Mouse (Mus musculus) heart, adult 2 months (tissue): ENCODE measurements around the gene Olfr527. TPM values are rescaled to one million over a fixed set of nuclear protein-coding genes. Genes with fewer than 3 reads are reported as not detected.

Experiments used
- DNase-seq, 2 experiments: peaks; one replicate each; pipeline ENCODE4 v3.0.0; 2021
- H3K27ac ChIP-seq: fragments of 200-600 bp; 2 replicates; pipeline ENCODE4 v1.8.1; 2022
- H3K27me3 ChIP-seq: fragments of 200-500 bp; 2 replicates; pipeline ENCODE4 v1.6.1; 2012; ENCODE audit warnings: mild to moderate bottlenecking, low read length, inconsistent platforms, mixed read lengths; ENCODE audit not compliant: control insufficient read depth, insufficient read depth
- H3K36me3 ChIP-seq: fragments of 200-500 bp; 2 replicates; pipeline ENCODE4 v1.6.1; 2012; ENCODE audit warnings: low read length, inconsistent platforms; ENCODE audit not compliant: control insufficient read depth, insufficient read depth
- H3K4me1 ChIP-seq: fragments of 200-500 bp; 2 replicates; pipeline ENCODE4 v1.6.1; 2011; ENCODE audit warnings: low read length; ENCODE audit not compliant: control insufficient read depth, insufficient read depth
- H3K4me3 ChIP-seq: fragments of 200-600 bp; 2 replicates; pipeline ENCODE4 v1.8.1; 2022
- H3K79me2 ChIP-seq: fragments of 200-500 bp; replicated peaks from 2 replicates; pipeline ENCODE4 v1.6.1; 2012; ENCODE audit warnings: mild to moderate bottlenecking, inconsistent platforms, low read length, moderate library complexity, mixed read lengths; ENCODE audit not compliant: control insufficient read depth, insufficient read depth
- H3K9ac ChIP-seq: fragments of 200-500 bp; 2 replicates; pipeline ENCODE4 v1.6.1; 2012; ENCODE audit warnings: low read depth, mild to moderate bottlenecking, control low read depth, inconsistent platforms, low read length, mixed read lengths
- CTCF ChIP-seq: fragments of 200-600 bp; IDR thresholded peaks from 2 replicates; pipeline ENCODE4 v1.8.1; 2022; ENCODE audit warnings: antibody characterized with exemption, mild to moderate bottlenecking, moderate library complexity
- EP300 ChIP-seq: fragments of 200-500 bp; IDR thresholded peaks from 2 replicates; pipeline ENCODE4 v1.6.1; 2011; ENCODE audit warnings: low read depth, low read length, control low read depth; ENCODE audit not compliant: insufficient read depth
- POLR2A ChIP-seq: fragments of 200-500 bp; IDR thresholded peaks from 2 replicates; pipeline ENCODE4 v1.6.1; 2011; ENCODE audit warnings: mild to moderate bottlenecking, low read depth, low read length, control low read depth; ENCODE audit not compliant: insufficient read depth
- WGBS: fragments of 180-500 bp; shearing (Covaris S2); methylation state at CpG from one replicate; pipeline ENCODE4 v1.1.7; 2018; 5-methylcytosine and 5-hydroxymethylcytosine counted together
- intact Hi-C: fragments of 180-260 bp; cut with DNase I; formaldehyde crosslinking; loops from one replicate; pipeline ENCODE4 v1.15.1; 2025
- polyA plus RNA-seq: library from polyadenylated mRNA; depleted of rRNA; stranded (reverse); fragments of >200 nt; gene quantifications from 2 replicates; pipeline ENCODE4 v1.2.3, GENCODE M21; 2012; rRNA removed
- total RNA-seq, 2 experiments: library from RNA; stranded (reverse); gene quantifications; 2 replicates each; pipeline ENCODE4 v1.2.3; 2021

The Olfr527 gene
- total and polyA plus RNA-seq, 3 experiments: not detected

DNA sequence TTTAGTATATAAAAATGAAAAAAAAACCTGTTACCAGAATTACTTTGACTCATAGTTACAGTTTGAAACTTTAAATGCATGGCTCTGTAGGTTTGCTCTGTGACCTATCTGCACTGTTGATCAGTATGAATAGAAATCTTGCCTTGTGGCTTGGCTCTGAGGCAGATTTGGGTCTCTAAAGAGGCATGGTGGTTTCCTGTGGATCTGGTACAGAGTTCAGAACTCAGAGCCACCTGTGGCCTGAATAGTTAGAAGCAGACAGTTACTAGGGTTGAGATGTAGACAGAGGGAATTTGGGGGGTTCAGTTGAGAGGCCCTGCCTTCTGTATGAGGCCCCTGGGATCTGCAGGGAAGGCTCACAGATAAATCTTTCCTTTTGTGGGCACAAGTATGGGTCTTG, 12.7 kb upstream of the Olfr527 start:
- TF ChIP-seq EP300: no peak
- TF ChIP-seq POLR2A: no peak
- no peak for TF ChIP-seq CTCF
- no peak overlapping the region for H3K9ac ChIP-seq
- H3K4me1 ChIP-seq: no peaks in the 10 kb centered on the region
- H3K79me2 ChIP-seq: no peaks in the 10 kb centered on the region
- H3K27me3 ChIP-seq: no peaks in the 10 kb centered on the region
- no peaks in the 10 kb centered on the region for H3K36me3 ChIP-seq
- no peak overlapping the region for H3K27ac ChIP-seq
- intact Hi-C loops: no loop called here
- no peak overlapping the region for H3K4me3 ChIP-seq
- no peak for DNase-seq

- TF ChIP-seq POLR2A (no peak), EP300 (no peak), CTCF (no peak)
- intact Hi-C loops: no loop called here
- Histone ChIP-seq H3K4me1 (no peaks in the 10 kb centered on the region), H3K9ac (no peak overlapping the region), H3K36me3 (no peaks in the 10 kb centered on the region), H3K4me3 (no peak overlapping the region), H3K27ac (no peak overlapping the region), H3K27me3 (no peaks in the 10 kb centered on the region), H3K79me2 (no peaks in the 10 kb centered on the region)
- WGBS: 24% methylated on average over 1 of the region's 1 CpGs
- DNase-seq: no peak
Observed at GRCm38 (mm10) chr7:140329766-140330304, 4.0 kb upstream of the Olfr527 start.

GRCm38 (mm10) chr7:140361571-140361970, 27.8 kb downstream of the Olfr527 start, which contains the start of gene Olfr60:
Olfr60 (minus strand) TSS chr7:140361671.
- intact Hi-C loops: no loop called here
- Histone ChIP-seq H3K4me1 (no peaks in the 10 kb centered on the region), H3K27me3 (no peaks in the 10 kb centered on the region), H3K27ac (no peak within 1 kb of the TSS), H3K9ac (no peak within 1 kb of the TSS), H3K36me3 (no peaks in the 10 kb centered on the region), H3K4me3 (no peak within 1 kb of the TSS), H3K79me2 (no peaks in the 10 kb centered on the region)
- WGBS: 52% methylated on average over 3 of the region's 3 CpGs
- no peak for TF ChIP-seq POLR2A
- TF ChIP-seq EP300: no peak
- no peak for TF ChIP-seq CTCF
- DNase-seq: no peak

DNA sequence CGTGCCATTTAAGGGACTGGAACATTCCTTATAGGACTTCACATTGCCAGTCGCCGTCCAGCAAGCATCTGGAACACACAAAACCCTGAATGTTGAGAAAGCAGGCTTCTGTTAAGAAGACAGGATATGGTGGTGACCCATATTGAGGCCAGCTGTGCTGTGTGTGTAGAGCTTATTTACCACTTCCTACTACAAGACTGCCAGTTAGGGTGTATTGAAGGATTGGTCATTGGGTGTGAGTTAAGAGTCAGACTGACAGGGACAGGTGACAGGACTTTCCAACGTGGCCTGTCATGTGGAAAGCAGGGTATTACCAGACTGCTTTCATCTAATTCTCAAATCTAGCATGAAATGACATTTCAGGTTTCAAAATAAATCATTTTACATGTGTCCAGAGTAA, 40.5 kb downstream of the Olfr527 start:
- H3K79me2 ChIP-seq: no peaks in the 10 kb centered on the region
- no peak overlapping the region for H3K4me3 ChIP-seq
- H3K27ac ChIP-seq: no peak overlapping the region
- no peak for DNase-seq
- no peaks in the 10 kb centered on the region for H3K27me3 ChIP-seq
- WGBS: 63% methylated on average over 4 of the region's 4 CpGs
- H3K36me3 ChIP-seq: no peaks in the 10 kb centered on the region
- intact Hi-C loops: no loop called here
- TF ChIP-seq EP300 (no peak), CTCF (no peak), POLR2A (no peak)
- H3K9ac ChIP-seq: no peak overlapping the region
- no peaks in the 10 kb centered on the region for H3K4me1 ChIP-seq

DNA sequence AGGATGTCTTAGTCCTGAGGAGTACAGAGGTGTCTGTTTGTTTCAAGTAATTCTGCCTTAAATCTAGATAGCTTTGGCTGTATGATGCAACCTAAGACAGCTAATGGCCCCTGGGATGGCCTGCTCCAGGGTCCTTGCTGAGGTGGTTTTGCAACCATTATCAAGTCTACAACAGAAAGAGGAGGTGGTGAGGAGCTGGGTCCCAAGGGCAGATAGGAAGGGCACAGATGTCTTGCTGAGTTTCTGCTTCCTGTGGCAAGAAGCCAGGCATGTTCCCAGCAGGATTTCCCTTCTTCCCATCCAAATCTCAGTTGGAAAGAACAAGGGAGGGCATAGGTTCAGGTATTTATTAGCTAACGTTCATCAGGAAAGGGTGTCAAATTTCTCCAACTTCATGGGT, 42.4 kb downstream of the Olfr527 start, which contains the start of gene Olfr530:
Olfr530 (minus strand) TSS at position 101 of the 400 bp plus-strand sequence.
- intact Hi-C loops: no loop called here
- DNase-seq: no peak
- H3K4me3 ChIP-seq: no peak within 1 kb of the TSS
- H3K27me3 ChIP-seq: no peaks in the 10 kb centered on the region
- no peak within 1 kb of the TSS for H3K27ac ChIP-seq
- no peaks in the 10 kb centered on the region for H3K79me2 ChIP-seq
- H3K9ac ChIP-seq: no peak within 1 kb of the TSS
- H3K4me1 ChIP-seq: no peaks in the 10 kb centered on the region
- H3K36me3 ChIP-seq: no peaks in the 10 kb centered on the region
- TF ChIP-seq POLR2A (no peak), EP300 (no peak), CTCF (no peak)
- 42% methylated on average over 1 of the region's 1 CpGs for WGBS

DNA sequence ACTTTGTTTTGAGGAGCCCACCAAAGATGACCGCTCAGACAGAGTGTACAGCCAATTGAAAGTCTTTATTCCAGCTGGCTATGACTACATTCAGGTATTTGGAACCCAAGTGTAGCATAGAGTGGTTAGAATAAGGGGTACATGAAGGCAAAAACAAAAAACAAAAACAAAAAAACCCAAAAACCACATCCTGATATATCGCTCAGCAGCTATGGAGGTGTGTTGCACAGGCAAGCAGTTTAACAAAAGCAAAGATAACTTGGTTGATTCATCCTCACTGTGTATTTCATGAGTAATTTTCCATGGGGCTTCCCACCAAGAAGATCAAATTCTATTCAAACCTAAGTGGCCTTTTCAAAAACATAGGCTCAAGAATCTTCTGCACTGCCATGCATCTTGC, 43.1 kb downstream of the Olfr527 start:
- Histone ChIP-seq H3K4me1 (no peaks in the 10 kb centered on the region), H3K4me3 (no peak overlapping the region), H3K27ac (no peak overlapping the region), H3K27me3 (no peaks in the 10 kb centered on the region), H3K9ac (no peak overlapping the region), H3K36me3 (no peaks in the 10 kb centered on the region), H3K79me2 (no peaks in the 10 kb centered on the region)
- intact Hi-C loops: no loop called here
- DNase-seq: no peak
- WGBS: 91% methylated on average over 2 of the region's 2 CpGs
- TF ChIP-seq POLR2A (no peak), CTCF (no peak), EP300 (no peak)

Other genes starting within 250 kb of the Olfr527 start
- gene Prap1, start 240.6 kb upstream of the Olfr527 start, total RNA-seq: not detected
- gene Prap1, start 240.6 kb upstream of the Olfr527 start, polyA plus RNA-seq: 0.27 TPM in 1 of 2 replicates, not detected in the other
- 10 to 100 TPM; 71.5 to 83.4 TPM for gene Fuom, start 231.6 kb upstream of the Olfr527 start, total RNA-seq
- 101 and 120 TPM in 2 replicates for gene Fuom, start 231.6 kb upstream of the Olfr527 start, polyA plus RNA-seq
- gene Paox, start 218.2 kb upstream of the Olfr527 start, total RNA-seq: 1 to 10 TPM; 3.0 to 3.4 TPM
- 5.2 TPM in 2 replicates for gene Paox, start 218.2 kb upstream of the Olfr527 start, polyA plus RNA-seq
- 100 to 1,000 TPM; 438 to 535 TPM for gene Echs1, start 217.5 kb upstream of the Olfr527 start, total RNA-seq
- gene Echs1, start 217.5 kb upstream of the Olfr527 start, polyA plus RNA-seq: 473 and 490 TPM in 2 replicates
- 10 to 100 TPM; 25.2 to 27.3 TPM for gene Mtg1, start 196.5 kb upstream of the Olfr527 start, total RNA-seq
- gene Mtg1, start 196.5 kb upstream of the Olfr527 start, polyA plus RNA-seq: 46.2 and 68.8 TPM in 2 replicates
- gene Sprn, start 179.1 kb upstream of the Olfr527 start, total RNA-seq: under 1 TPM; 0.52 TPM
- gene Sprn, start 179.1 kb upstream of the Olfr527 start, polyA plus RNA-seq: 0.85 and 1.9 TPM in 2 replicates
- gene Olfr522, start 169.3 kb upstream of the Olfr527 start, total RNA-seq: not detected
- gene Olfr522, start 169.3 kb upstream of the Olfr527 start, polyA plus RNA-seq: not detected in 2 replicates
- not detected for gene Olfr523, start 160.8 kb upstream of the Olfr527 start, total RNA-seq
- gene Olfr523, start 160.8 kb upstream of the Olfr527 start, polyA plus RNA-seq: not detected in 2 replicates
- gene Olfr524, start 128.1 kb upstream of the Olfr527 start, total RNA-seq: not detected
- gene Olfr524, start 128.1 kb upstream of the Olfr527 start, polyA plus RNA-seq: not detected in 2 replicates
- gene Cd163l1, start 115.8 kb upstream of the Olfr527 start, total RNA-seq: not detected
- 0.27 TPM in 1 of 2 replicates, not detected in the other for gene Cd163l1, start 115.8 kb upstream of the Olfr527 start, polyA plus RNA-seq
- gene 5830411N06Rik, start 86.7 kb upstream of the Olfr527 start, total RNA-seq: not detected
- gene 5830411N06Rik, start 86.7 kb upstream of the Olfr527 start, polyA plus RNA-seq: 0.12 TPM in 1 of 2 replicates, not detected in the other
- gene Olfr525, start 13.2 kb upstream of the Olfr527 start, total RNA-seq: not detected
- not detected in 2 replicates for gene Olfr525, start 13.2 kb upstream of the Olfr527 start, polyA plus RNA-seq
- gene Olfr60, start 27.7 kb downstream of the Olfr527 start, total RNA-seq: not detected
- gene Olfr60, start 27.7 kb downstream of the Olfr527 start, polyA plus RNA-seq: not detected in 2 replicates
- gene Olfr530, start 42.3 kb downstream of the Olfr527 start, total RNA-seq: not detected
- gene Olfr530, start 42.3 kb downstream of the Olfr527 start, polyA plus RNA-seq: not detected in 2 replicates
- not detected for gene Olfr531, start 68.9 kb downstream of the Olfr527 start, total RNA-seq
- gene Olfr531, start 68.9 kb downstream of the Olfr527 start, polyA plus RNA-seq: not detected in 2 replicates
- gene Olfr532, start 87.6 kb downstream of the Olfr527 start, total RNA-seq: not detected
- gene Olfr532, start 87.6 kb downstream of the Olfr527 start, polyA plus RNA-seq: not detected in 2 replicates
- not detected for gene Olfr533, start 129.4 kb downstream of the Olfr527 start, total RNA-seq
- gene Olfr533, start 129.4 kb downstream of the Olfr527 start, polyA plus RNA-seq: not detected in 2 replicates
- gene Olfr535, start 150.2 kb downstream of the Olfr527 start, total RNA-seq: not detected
- gene Olfr535, start 150.2 kb downstream of the Olfr527 start, polyA plus RNA-seq: not detected in 2 replicates
- not detected for gene Olfr536, start 173.4 kb downstream of the Olfr527 start, total RNA-seq
- gene Olfr536, start 173.4 kb downstream of the Olfr527 start, polyA plus RNA-seq: not detected in 2 replicates
- gene Olfr538, start 233.9 kb downstream of the Olfr527 start, total RNA-seq: not detected
- gene Olfr538, start 233.9 kb downstream of the Olfr527 start, polyA plus RNA-seq: not detected in 2 replicates